Mouse (Mus musculus) heart, embryonic 15.5 days (tissue): ENCODE results near the gene Stra6. TPM values are rescaled to one million over a fixed set of nuclear protein-coding genes. Genes with fewer than 3 reads are reported as not detected.

Source experiments
- ATAC-seq: fragments of 200-750 bp; cut with Nextera tagmentation; replicated peaks from 2 replicates; pipeline ENCODE4 v1.8.0; 2017; ENCODE audit warnings: low read depth, moderate TSS enrichment; ENCODE audit not compliant: insufficient number of reproducible peaks, insufficient read depth, low FRiP score
- H3K27ac ChIP-seq: fragments of 300-500 bp; sonication (generic); 2 replicates; pipeline ENCODE4 v1.5.1; 2015; ENCODE audit warnings: mild to moderate bottlenecking, inconsistent platforms
- H3K27me3 ChIP-seq: fragments of 300-500 bp; sonication (generic); 2 replicates; pipeline ENCODE4 v1.6.1; 2015; ENCODE audit warnings: inconsistent platforms
- H3K36me3 ChIP-seq: fragments of 300-500 bp; sonication (generic); 2 replicates; pipeline ENCODE4 v1.6.1; 2015; ENCODE audit warnings: mild to moderate bottlenecking, inconsistent platforms
- H3K4me1 ChIP-seq: fragments of 300-500 bp; sonication (generic); replicated peaks from 2 replicates; pipeline ENCODE4 v1.6.1; 2015; ENCODE audit warnings: inconsistent platforms
- H3K4me2 ChIP-seq: fragments of 300-500 bp; sonication (generic); 2 replicates; pipeline ENCODE4 v1.6.1; 2015; ENCODE audit warnings: inconsistent platforms, mild to moderate bottlenecking, moderate library complexity
- H3K4me3 ChIP-seq: fragments of 300-500 bp; sonication (generic); 2 replicates; pipeline ENCODE4 v1.5.1; 2015; ENCODE audit warnings: mild to moderate bottlenecking, inconsistent platforms
- H3K9ac ChIP-seq: fragments of 300-500 bp; sonication (generic); 2 replicates; pipeline ENCODE4 v1.6.1; 2015; ENCODE audit warnings: mild to moderate bottlenecking, inconsistent platforms
- H3K9me3 ChIP-seq: fragments of 300-500 bp; sonication (generic); replicated peaks from 2 replicates; pipeline ENCODE4 v1.6.1; 2016; ENCODE audit warnings: inconsistent platforms
- WGBS: fragments of 180-500 bp; shearing (Covaris S2); methylation state at CpG from one replicate; pipeline ENCODE4 v1.1.7; 2015; ENCODE audit warnings: mixed read lengths; 5-methylcytosine and 5-hydroxymethylcytosine counted together
- polyA plus RNA-seq: library from polyadenylated mRNA; unstranded; fragments of >200 nt; fragmentation: Nextera tagmentation; extraction: Ambion mirVana; gene quantifications from 2 replicates; pipeline ENCODE4 v1.2.1, GENCODE M21; 2015

The Stra6 gene
- polyA plus RNA-seq, 1 experiment from 2014 or later = 0.14 TPM

DNA sequence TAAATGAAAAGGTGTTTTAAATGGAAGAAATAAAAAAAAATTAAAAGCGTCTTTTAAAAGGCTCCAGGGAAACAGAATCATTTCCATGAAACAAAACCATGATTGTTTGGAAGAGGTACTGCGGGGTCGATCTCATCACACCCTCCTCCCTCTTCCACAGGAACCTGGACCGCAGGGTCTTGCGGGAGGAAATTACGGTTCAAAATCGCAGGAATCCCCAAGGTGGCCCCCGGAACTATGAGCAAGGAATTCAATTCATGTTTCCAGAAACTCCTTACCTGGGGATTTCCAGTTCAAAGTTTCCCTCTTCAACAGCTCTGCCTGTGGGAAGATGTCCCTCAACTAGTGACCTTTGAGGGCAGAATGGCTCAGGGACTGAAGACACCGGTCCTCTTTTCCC lies 50.4 kb downstream of the Stra6 start:
- no peaks in the 10 kb centered on the region for H3K36me3 ChIP-seq
- H3K9me3 ChIP-seq = no peaks in the 10 kb centered on the region
- H3K4me1 ChIP-seq = peaks cover 31% of the 10 kb centered on the region
- H3K9ac ChIP-seq = no peak overlapping the region
- H3K27me3 ChIP-seq = peaks cover 43% of the 10 kb centered on the region
- ATAC-seq = no peak
- WGBS = 21% methylated on average over 9 of the region's 9 CpGs
- H3K4me2 ChIP-seq = peak overlapping the region; percentile 55
- no peak overlapping the region for H3K27ac ChIP-seq
- H3K4me3 ChIP-seq = no peak overlapping the region

DNA sequence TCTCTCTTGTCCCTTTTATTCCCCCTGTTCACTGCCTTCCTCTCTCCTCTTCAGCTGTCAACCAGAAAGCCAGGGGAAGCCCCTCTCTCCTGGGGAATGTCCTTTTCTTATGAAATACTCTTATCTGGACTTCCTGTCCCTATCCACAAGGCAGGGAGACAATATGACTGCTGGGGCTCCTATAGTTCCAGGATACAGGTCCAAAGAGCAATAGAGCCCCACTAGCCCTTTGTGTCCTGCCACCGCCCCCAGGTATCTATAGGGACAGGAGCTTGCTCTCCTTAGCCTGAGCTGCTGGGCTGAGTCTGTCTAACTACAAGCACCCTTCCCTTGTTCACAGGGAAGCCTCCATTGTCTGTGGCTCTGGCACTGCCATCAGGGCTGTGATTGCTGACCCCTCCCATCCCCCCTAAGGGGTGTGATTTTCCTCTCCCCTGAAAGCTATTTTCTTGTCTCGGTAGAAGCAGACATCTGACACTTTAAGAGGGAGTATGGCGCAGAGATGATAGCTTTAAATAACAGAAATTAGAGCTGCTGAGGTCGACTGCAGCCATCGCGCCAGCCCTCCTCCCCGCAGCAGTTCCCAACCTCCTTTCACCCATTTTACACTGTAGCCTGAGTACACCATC lies 51.8 kb downstream of the Stra6 start:
- ATAC-seq = no peak
- Histone ChIP-seq H3K9ac (no peak overlapping the region), H3K4me2 (no peak overlapping the region), H3K9me3 (no peaks in the 10 kb centered on the region), H3K4me1 (peaks cover 34% of the 10 kb centered on the region), H3K27ac (no peak overlapping the region), H3K27me3 (peaks cover 43% of the 10 kb centered on the region), H3K4me3 (no peak overlapping the region), H3K36me3 (no peaks in the 10 kb centered on the region)
- 34% methylated on average over 7 of the region's 7 CpGs for WGBS

DNA sequence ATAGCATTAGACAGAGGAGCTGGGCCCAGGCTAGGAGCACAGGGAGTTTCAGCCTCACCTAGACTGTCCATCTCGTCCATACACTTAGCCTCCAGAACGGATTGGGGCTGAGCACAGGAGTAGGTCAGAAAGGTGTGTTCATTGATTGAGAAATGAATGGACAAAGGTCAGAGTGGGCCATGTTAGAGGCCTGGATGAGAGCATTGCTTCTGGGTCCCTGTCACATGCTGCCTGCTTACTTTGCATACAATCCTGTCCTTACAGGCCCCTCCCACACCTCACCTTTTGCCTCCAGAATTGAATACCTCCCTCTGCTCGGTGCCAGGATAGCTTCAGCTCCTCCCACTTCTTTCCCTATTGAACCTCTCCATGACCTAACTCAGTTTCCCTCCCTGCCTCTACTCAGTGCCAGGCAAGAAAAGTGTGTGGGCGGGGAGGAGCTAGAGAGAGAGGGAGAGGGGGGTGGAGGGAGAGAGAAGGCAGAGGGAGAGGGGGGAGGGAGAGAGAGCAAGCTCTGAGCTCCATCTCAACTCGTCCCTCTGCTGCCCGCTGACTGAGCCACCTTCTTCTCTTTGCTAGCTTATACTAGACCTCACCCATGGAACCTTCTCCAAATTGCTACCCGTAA lies 52.5 kb downstream of the Stra6 start:
- no peak overlapping the region for H3K9ac ChIP-seq
- peaks cover 43% of the 10 kb centered on the region for H3K27me3 ChIP-seq
- H3K9me3 ChIP-seq = no peaks in the 10 kb centered on the region
- H3K36me3 ChIP-seq = no peaks in the 10 kb centered on the region
- WGBS = 55% methylated on average over 7 of the region's 7 CpGs
- no peak overlapping the region for H3K4me3 ChIP-seq
- ATAC-seq = no peak
- peaks cover 34% of the 10 kb centered on the region for H3K4me1 ChIP-seq
- H3K4me2 ChIP-seq = no peak overlapping the region
- no peak overlapping the region for H3K27ac ChIP-seq

DNA sequence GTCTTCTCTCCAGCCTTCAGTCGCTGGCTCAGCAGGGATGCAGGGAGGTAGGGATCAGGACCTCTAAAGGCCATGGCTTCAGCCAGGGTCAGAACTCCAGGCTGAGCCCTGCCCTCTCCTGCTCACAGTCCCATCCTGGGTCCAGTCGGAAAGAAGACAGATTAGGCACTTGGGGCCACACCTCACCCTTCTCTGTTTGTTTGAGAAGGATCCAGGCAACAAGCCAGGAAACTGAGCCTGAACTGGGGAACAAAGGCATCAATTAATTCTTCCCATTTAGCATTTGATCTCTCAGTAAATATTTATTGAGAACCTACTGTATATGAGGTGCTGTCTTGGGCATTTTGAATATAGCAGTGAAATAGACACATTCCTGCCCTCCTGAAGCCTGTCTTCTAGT lies 55.1 kb downstream of the Stra6 start, which contains the start of gene Ccdc33:
Gene Ccdc33 (minus strand): TSS at position 153 of the 400 bp plus-strand sequence.
- 32% methylated on average over 2 of the region's 2 CpGs for WGBS
- no peak for ATAC-seq
- Histone ChIP-seq H3K27me3 (peaks cover 37% of the 10 kb centered on the region), H3K4me2 (no peak within 1 kb of the TSS), H3K9me3 (no peaks in the 10 kb centered on the region), H3K9ac (no peak within 1 kb of the TSS), H3K4me1 (peaks cover 24% of the 10 kb centered on the region), H3K27ac (no peak within 1 kb of the TSS), H3K36me3 (no peaks in the 10 kb centered on the region), H3K4me3 (no peak within 1 kb of the TSS)

DNA sequence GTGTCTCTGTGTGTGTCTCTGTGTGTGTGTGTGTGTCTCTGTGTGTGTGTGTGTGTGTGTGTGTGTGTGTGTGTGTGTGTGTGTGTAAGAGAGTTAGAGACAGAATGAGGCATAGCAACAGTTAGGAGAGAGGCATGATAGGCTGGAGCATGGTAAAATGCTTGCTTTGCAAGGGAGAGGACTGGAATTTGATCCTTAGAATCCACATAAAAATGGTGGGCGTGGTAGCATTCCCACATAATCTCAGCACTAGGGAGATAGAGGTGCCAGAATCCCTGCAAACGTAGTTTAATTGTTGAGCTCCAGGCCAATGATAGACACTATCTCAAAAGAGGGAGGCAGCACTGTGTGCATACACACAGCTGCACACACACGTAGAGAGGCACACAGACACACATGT lies 61.5 kb downstream of the Stra6 start:
- Histone ChIP-seq H3K4me2 (no peak overlapping the region), H3K9ac (no peak overlapping the region), H3K4me1 (peaks cover 13% of the 10 kb centered on the region), H3K36me3 (no peaks in the 10 kb centered on the region), H3K4me3 (no peak overlapping the region), H3K9me3 (no peaks in the 10 kb centered on the region), H3K27ac (no peak overlapping the region), H3K27me3 (peaks cover 34% of the 10 kb centered on the region)
- WGBS = 33% methylated on average over 3 of the region's 3 CpGs
- no peak for ATAC-seq

GRCm38 (mm10) chr9:58125811-58126210 lies 62.2 kb downstream of the Stra6 start:
- no peaks in the 10 kb centered on the region for H3K9me3 ChIP-seq
- 58% methylated on average over 4 of the region's 4 CpGs for WGBS
- no peak for ATAC-seq
- no peak overlapping the region for H3K27ac ChIP-seq
- H3K4me1 ChIP-seq = peaks cover 10% of the 10 kb centered on the region
- H3K27me3 ChIP-seq = peaks cover 41% of the 10 kb centered on the region
- no peaks in the 10 kb centered on the region for H3K36me3 ChIP-seq
- no peak overlapping the region for H3K4me2 ChIP-seq
- H3K9ac ChIP-seq = no peak overlapping the region
- H3K4me3 ChIP-seq = no peak overlapping the region

GRCm38 (mm10) chr9:58128926-58129413 lies 65.4 kb downstream of the Stra6 start:
- Histone ChIP-seq H3K4me1 (peaks cover 19% of the 10 kb centered on the region), H3K9me3 (no peaks in the 10 kb centered on the region), H3K27me3 (peaks cover 56% of the 10 kb centered on the region), H3K4me2 (peak overlapping the region; percentile 4; the same call in 1 of the 2 replicates), H3K4me3 (no peak overlapping the region), H3K27ac (no peak overlapping the region), H3K9ac (no peak overlapping the region), H3K36me3 (no peaks in the 10 kb centered on the region)
- ATAC-seq = no peak
- WGBS = 12% methylated on average over 13 of the region's 13 CpGs

- Histone ChIP-seq H3K27me3 (peaks cover 61% of the 10 kb centered on the region), H3K36me3 (no peaks in the 10 kb centered on the region), H3K4me1 (peaks cover 19% of the 10 kb centered on the region), H3K4me2 (peak overlapping the region; percentile 4; the same call in 1 of the 2 replicates), H3K27ac (no peak overlapping the region), H3K4me3 (no peak overlapping the region), H3K9ac (no peak overlapping the region), H3K9me3 (no peaks in the 10 kb centered on the region)
- no peak for ATAC-seq
- 34% methylated on average over 8 of the region's 8 CpGs for WGBS
Measured at GRCm38 (mm10) chr9:58129508-58129907, 65.9 kb downstream of the Stra6 start.

GRCm38 (mm10) chr9:58130909-58131308 lies 67.3 kb downstream of the Stra6 start:
- WGBS = 31% methylated on average over 3 of the region's 3 CpGs
- Histone ChIP-seq H3K27me3 (peaks cover 73% of the 10 kb centered on the region), H3K9ac (no peak overlapping the region), H3K9me3 (no peaks in the 10 kb centered on the region), H3K4me3 (no peak overlapping the region), H3K4me1 (peaks cover 21% of the 10 kb centered on the region), H3K4me2 (no peak overlapping the region), H3K27ac (no peak overlapping the region), H3K36me3 (no peaks in the 10 kb centered on the region)
- no peak for ATAC-seq

DNA sequence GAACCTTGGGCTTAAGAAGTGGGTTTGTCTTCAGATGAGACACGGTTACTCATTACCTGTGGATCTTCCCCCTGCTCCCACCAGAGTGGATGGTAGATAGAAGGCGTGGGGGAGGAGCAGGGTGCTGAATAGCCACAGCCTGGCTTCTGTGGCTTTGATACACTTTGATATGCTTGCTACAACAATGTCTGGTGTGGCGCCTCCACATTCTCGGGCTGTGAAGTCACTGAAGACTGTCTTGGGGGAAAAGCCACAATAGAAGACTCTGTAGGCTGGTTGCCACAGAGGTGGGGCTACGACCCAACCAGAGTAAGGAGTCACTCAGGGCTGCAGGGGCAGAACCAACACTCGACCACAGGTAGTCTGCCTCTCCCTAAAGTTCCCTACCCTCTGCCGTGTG lies 68.1 kb downstream of the Stra6 start:
- ATAC-seq = no peak
- H3K36me3 ChIP-seq = no peaks in the 10 kb centered on the region
- no peak overlapping the region for H3K27ac ChIP-seq
- no peak overlapping the region for H3K9ac ChIP-seq
- no peaks in the 10 kb centered on the region for H3K9me3 ChIP-seq
- H3K4me3 ChIP-seq = no peak overlapping the region
- H3K4me2 ChIP-seq = no peak overlapping the region
- peaks cover 75% of the 10 kb centered on the region for H3K27me3 ChIP-seq
- 53% methylated on average over 7 of the region's 7 CpGs for WGBS
- peaks cover 27% of the 10 kb centered on the region for H3K4me1 ChIP-seq

DNA sequence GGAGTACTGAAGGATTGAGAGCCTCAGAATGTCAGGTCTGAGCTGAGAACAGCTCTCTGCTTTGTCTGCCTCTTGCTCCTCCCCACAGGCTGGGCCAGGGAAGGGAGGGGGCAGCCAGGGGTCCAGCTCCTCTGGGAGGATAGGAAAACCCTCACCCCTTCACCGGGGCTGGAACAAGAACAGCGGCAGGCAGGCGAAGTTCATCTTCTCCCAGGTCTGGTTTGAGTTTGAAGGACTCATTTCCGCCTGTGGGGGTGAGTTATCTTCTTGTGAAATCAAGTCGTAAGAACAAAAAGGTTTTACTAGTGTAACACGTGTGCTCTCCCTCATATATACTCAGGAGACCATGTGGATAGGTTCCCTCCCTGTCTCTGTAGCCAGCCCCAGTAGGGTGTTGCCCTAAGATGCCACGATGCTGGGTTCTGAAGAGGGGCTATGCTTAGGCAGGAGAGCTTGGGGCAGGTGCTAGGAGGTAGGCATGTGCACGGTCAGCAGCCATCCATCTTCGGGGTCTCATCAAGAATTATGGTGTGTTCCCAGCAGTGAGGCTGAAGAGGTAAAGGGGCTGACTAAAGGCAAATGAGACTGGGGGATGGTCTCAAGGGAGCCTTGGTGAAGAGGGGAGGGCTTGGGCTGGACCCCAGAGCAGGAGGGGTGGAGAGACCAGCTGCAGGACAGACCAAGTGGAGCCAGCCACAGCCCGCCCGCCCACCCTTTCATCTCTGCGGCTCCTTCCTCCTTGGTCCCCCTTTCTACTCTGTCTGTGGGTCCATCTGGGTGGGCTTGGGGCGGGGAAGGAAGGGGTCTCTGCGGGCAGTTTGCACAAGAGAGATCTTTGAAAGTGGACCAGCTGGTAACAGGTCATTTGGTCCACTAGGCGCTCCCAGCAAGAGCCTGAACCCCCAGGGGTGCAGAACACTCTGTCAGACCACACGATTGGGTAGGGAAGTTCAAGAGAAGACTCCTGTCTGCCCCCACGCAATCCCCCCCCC lies 70.6 kb downstream of the Stra6 start:
- H3K9ac ChIP-seq = no peak overlapping the region
- H3K27ac ChIP-seq = no peak overlapping the region
- H3K4me2 ChIP-seq = no peak overlapping the region
- no peak for ATAC-seq
- H3K4me1 ChIP-seq = peaks cover 23% of the 10 kb centered on the region
- H3K27me3 ChIP-seq = peaks cover 71% of the 10 kb centered on the region
- no peaks in the 10 kb centered on the region for H3K9me3 ChIP-seq
- 13% methylated on average over 16 of the region's 17 CpGs for WGBS
- no peaks in the 10 kb centered on the region for H3K36me3 ChIP-seq
- H3K4me3 ChIP-seq = no peak overlapping the region
